Mouse (Mus musculus) lung, adult 2 months (tissue): Measurements from ENCODE around the gene Eif3m. TPM values are rescaled to one million over a fixed set of nuclear protein-coding genes. Genes with fewer than 3 reads are reported as not detected.
"Not testable (repeated sequence)": the region's sequence is repeated elsewhere in the genome, so short reads cannot be mapped to it uniquely, and the experiment has no call there.

ENCODE experiments used
- DNase-seq: peaks from one replicate; pipeline ENCODE4 v3.0.0; 2022
- H3K4me1 ChIP-seq: fragments of 200-500 bp; 2 replicates; pipeline ENCODE4 v1.6.1; 2011; ENCODE audit warnings: low read length; ENCODE audit not compliant: control insufficient read depth, insufficient read depth
- H3K4me3 ChIP-seq: fragments of 200-500 bp; replicated peaks from 2 replicates; pipeline ENCODE3; 2011; ENCODE audit warnings: low read depth, mild to moderate bottlenecking, control low read depth, low read length; ENCODE audit errors: extremely low read depth
- CTCF ChIP-seq: fragments of 200-500 bp; IDR thresholded peaks from 2 replicates; pipeline ENCODE4 v1.5.1; 2011; ENCODE audit warnings: mild to moderate bottlenecking, low read length, control low read depth; ENCODE audit not compliant: insufficient read depth
- POLR2A ChIP-seq: fragments of 200-500 bp; IDR thresholded peaks from 2 replicates; pipeline ENCODE4 v1.6.1; 2011; ENCODE audit warnings: low read depth, mild to moderate bottlenecking, control low read depth, low read length, borderline replicate concordance; ENCODE audit errors: extremely low read depth
- WGBS: fragments of 180-500 bp; shearing (Covaris S2); methylation state at CpG from one replicate; pipeline ENCODE4 v1.1.7; 2018; 5-methylcytosine and 5-hydroxymethylcytosine counted together
- polyA plus RNA-seq: library from polyadenylated mRNA; depleted of rRNA; stranded (reverse); fragments of >200 nt; gene quantifications from 2 replicates; pipeline ENCODE4 v1.2.3, GENCODE M21; 2012

Gene Eif3m
- polyA plus RNA-seq, 1 experiment: 24.7 TPM

GRCm38 (mm10) chr2:105035985-105036384 lies 19.1 kb upstream of the Eif3m start:
- no peaks in the 10 kb centered on the region for H3K4me1 ChIP-seq
- DNase-seq: no peak
- 57% methylated on average over 11 of the region's 11 CpGs for WGBS
- no peak overlapping the region for H3K4me3 ChIP-seq
- no peak for TF ChIP-seq CTCF

GRCm38 (mm10) chr2:105034084-105034483 lies 17.2 kb upstream of the Eif3m start:
- TF ChIP-seq CTCF: no peak
- TF ChIP-seq POLR2A: no peak
- no peak for DNase-seq
- Histone ChIP-seq H3K4me3 (no peak overlapping the region), H3K4me1 (no peaks in the 10 kb centered on the region)
- WGBS: 84% methylated on average over 3 of the region's 3 CpGs

GRCm38 (mm10) chr2:105030505-105030904 lies 13.6 kb upstream of the Eif3m start:
- no peak for TF ChIP-seq CTCF
- TF ChIP-seq POLR2A: no peak
- no peak for DNase-seq
- Histone ChIP-seq H3K4me3 (no peak overlapping the region), H3K4me1 (no peaks in the 10 kb centered on the region)
- WGBS: 88% methylated on average over 5 of the region's 5 CpGs

- TF ChIP-seq CTCF: no peak
- no peak for TF ChIP-seq POLR2A
- Histone ChIP-seq H3K4me1 (no peaks in the 10 kb centered on the region), H3K4me3 (no peak overlapping the region)
- 55% methylated on average over 5 of the region's 5 CpGs for WGBS
- DNase-seq: no peak
Observed at GRCm38 (mm10) chr2:105028806-105029205, 11.9 kb upstream of the Eif3m start.

- TF ChIP-seq CTCF: no peak
- no peak for TF ChIP-seq POLR2A
- H3K4me1 ChIP-seq: no peaks in the 10 kb centered on the region
- DNase-seq: no peak
- WGBS: 55% methylated on average over 22 of the region's 22 CpGs
- H3K4me3 ChIP-seq: no peak overlapping the region
Observed at GRCm38 (mm10) chr2:105026950-105027695, 10.2 kb upstream of the Eif3m start.

- H3K4me3 ChIP-seq, H3K4me1 ChIP-seq, DNase-seq: not testable (repeated sequence)
- WGBS: 57% methylated on average over 12 of the region's 12 CpGs
Observed at GRCm38 (mm10) chr2:105025610-105026009, 8.7 kb upstream of the Eif3m start.

GRCm38 (mm10) chr2:105023815-105024214 lies 6.9 kb upstream of the Eif3m start:
- TF ChIP-seq CTCF: no peak
- TF ChIP-seq POLR2A: no peak
- 78% methylated on average over 4 of the region's 4 CpGs for WGBS
- no peak for DNase-seq

GRCm38 (mm10) chr2:105023031-105023615 lies 6.2 kb upstream of the Eif3m start:
- no peak overlapping the region for H3K4me3 ChIP-seq
- TF ChIP-seq CTCF (no peak), POLR2A (no peak)
- no peaks in the 10 kb centered on the region for H3K4me1 ChIP-seq
- WGBS: 62% methylated on average over 6 of the region's 6 CpGs
- no peak for DNase-seq

More at GRCm38 (mm10) chr2:105023815-105024214, 6.9 kb upstream of the Eif3m start:
- H3K4me3 ChIP-seq: no peak overlapping the region
- no peaks in the 10 kb centered on the region for H3K4me1 ChIP-seq

- no peak for DNase-seq
- H3K4me3 ChIP-seq: no peak overlapping the region
- H3K4me1 ChIP-seq: no peaks in the 10 kb centered on the region
- WGBS: 90% methylated on average over 2 of the region's 2 CpGs
- no peak for TF ChIP-seq CTCF
Observed at GRCm38 (mm10) chr2:105021836-105022235, 5.0 kb upstream of the Eif3m start.

GRCm38 (mm10) chr2:105021256-105021655 lies 4.4 kb upstream of the Eif3m start:
- DNase-seq: no peak
- H3K4me3 ChIP-seq: no peak overlapping the region
- no peak for TF ChIP-seq CTCF
- no peak for TF ChIP-seq POLR2A
- WGBS: 84% methylated on average over 12 of the region's 12 CpGs
- H3K4me1 ChIP-seq: no peaks in the 10 kb centered on the region

- 95% methylated on average over 1 of the region's 1 CpGs for WGBS
- DNase-seq: no peak
- Histone ChIP-seq H3K4me1 (peaks cover 5% of the 10 kb centered on the region), H3K4me3 (no peak overlapping the region)
- TF ChIP-seq POLR2A (no peak), CTCF (no peak)
Observed at GRCm38 (mm10) chr2:105019457-105019856, 2.6 kb upstream of the Eif3m start.
